Mouse (Mus musculus) C2C12 (cell line): ENCODE results near the gene Ptprn2. TPM values are rescaled to one million over a fixed set of nuclear protein-coding genes. Genes with fewer than 3 reads are reported as not detected.

Experiments used
- H3K27me3 ChIP-seq: one replicate; pipeline ENCODE4 v1.6.1; 2011; ENCODE audit not compliant: control insufficient read depth, insufficient read depth, insufficient read length
- H3K36me3 ChIP-seq: one replicate; pipeline ENCODE4 v1.6.1; 2011; ENCODE audit not compliant: control insufficient read depth, insufficient read depth
- H3K4me3 ChIP-seq: one replicate; pipeline ENCODE4 v1.5.1; 2011; ENCODE audit warnings: mild to moderate bottlenecking, control low read depth; ENCODE audit not compliant: poor library complexity, insufficient read depth, severe bottlenecking
- H3K79me2 ChIP-seq: one replicate; pipeline ENCODE4 v1.6.1; 2011; ENCODE audit not compliant: control insufficient read depth, insufficient read depth
- H3K79me3 ChIP-seq: one replicate; pipeline ENCODE4 v1.6.1; 2011; ENCODE audit warnings: low read depth, control low read depth
- H3ac ChIP-seq: one replicate; pipeline ENCODE3; 2011; ENCODE audit warnings: low read depth; ENCODE audit not compliant: control insufficient read depth, insufficient read length
- CEBPB ChIP-seq: IDR thresholded peaks from one replicate; pipeline ENCODE4 v1.6.1; 2011; ENCODE audit warnings: low read depth, mild to moderate bottlenecking, control low read depth, moderate library complexity
- CTCF ChIP-seq: IDR thresholded peaks from one replicate; pipeline ENCODE4 v1.5.1; 2011; ENCODE audit not compliant: control insufficient read depth, insufficient read depth, insufficient read length
- FOSL1 ChIP-seq: IDR thresholded peaks from one replicate; pipeline ENCODE4 v1.8.0; 2011; ENCODE audit warnings: mild to moderate bottlenecking, low read length; ENCODE audit not compliant: poor library complexity, insufficient read depth, severe bottlenecking
- MAX ChIP-seq: IDR thresholded peaks from one replicate; pipeline ENCODE4 v1.6.1; 2011; ENCODE audit warnings: mild to moderate bottlenecking, control low read depth
- MYOD1 ChIP-seq: IDR thresholded peaks from one replicate; pipeline ENCODE4 v1.6.1; 2011; ENCODE audit warnings: low read depth; ENCODE audit not compliant: control insufficient read depth, insufficient read length
- MYOG ChIP-seq: IDR thresholded peaks from one replicate; pipeline ENCODE4 v1.6.1; 2011; ENCODE audit not compliant: control insufficient read depth, insufficient read length; ENCODE audit errors: extremely low read depth
- USF1 ChIP-seq: IDR thresholded peaks from one replicate; pipeline ENCODE4 v1.6.1; 2011; ENCODE audit warnings: low read depth, mild to moderate bottlenecking, control low read depth, moderate library complexity
- polyA plus RNA-seq: library from polyadenylated mRNA; unstranded; fragments of >200 nt; fragmentation: generic; extraction: Trizol; gene quantifications from one replicate; pipeline ENCODE4 v1.2.1, GENCODE M21; 2012; ENCODE audit warnings: missing spikeins

Gene Ptprn2
- polyA plus RNA-seq, 1 experiment = 0.41 TPM

GRCm38 (mm10) chr12:116948151-116948928 is 462.8 kb downstream of the Ptprn2 start:
- no peak for TF ChIP-seq MYOD1
- TF ChIP-seq MAX = no peak
- no peak for TF ChIP-seq CTCF
- no peak for TF ChIP-seq FOSL1
- TF ChIP-seq MYOG = no peak
- no peak for TF ChIP-seq CEBPB
- no peak for TF ChIP-seq USF1
- no peaks in the 10 kb centered on the region for H3K79me3 ChIP-seq
- H3K4me3 ChIP-seq = no peak overlapping the region
- H3K27me3 ChIP-seq = no peaks in the 10 kb centered on the region
- no peaks in the 10 kb centered on the region for H3K36me3 ChIP-seq
- H3K79me2 ChIP-seq = no peaks in the 10 kb centered on the region
- no peak overlapping the region for H3ac ChIP-seq

- Histone ChIP-seq H3K4me3 (no peak overlapping the region), H3K79me2 (no peaks in the 10 kb centered on the region), H3K36me3 (no peaks in the 10 kb centered on the region), H3K27me3 (no peaks in the 10 kb centered on the region), H3ac (no peak overlapping the region), H3K79me3 (no peaks in the 10 kb centered on the region)
- TF ChIP-seq USF1 (no peak), CEBPB (no peak), FOSL1 (no peak), MAX (no peak), CTCF (no peak), MYOG (no peak), MYOD1 (no peak)
These were observed 464.2 kb downstream of the Ptprn2 start for GRCm38 (mm10) chr12:116949726-116950125.

GRCm38 (mm10) chr12:116952452-116953205 is 467.1 kb downstream of the Ptprn2 start:
- Histone ChIP-seq H3K79me3 (no peaks in the 10 kb centered on the region), H3K36me3 (no peaks in the 10 kb centered on the region), H3K4me3 (no peak overlapping the region), H3K79me2 (no peaks in the 10 kb centered on the region), H3ac (no peak overlapping the region), H3K27me3 (peaks cover 3% of the 10 kb centered on the region)
- TF ChIP-seq MYOD1 (no peak), CTCF (no peak), CEBPB (no peak), USF1 (no peak), MAX (no peak), FOSL1 (no peak), MYOG (no peak)

GRCm38 (mm10) chr12:116959164-116959563 is 473.6 kb downstream of the Ptprn2 start:
- Histone ChIP-seq H3K36me3 (no peaks in the 10 kb centered on the region), H3K4me3 (no peak overlapping the region), H3K79me2 (no peaks in the 10 kb centered on the region), H3K27me3 (peaks cover 3% of the 10 kb centered on the region), H3K79me3 (no peaks in the 10 kb centered on the region), H3ac (no peak overlapping the region)
- TF ChIP-seq CEBPB = no peak
- no peak for TF ChIP-seq MYOG
- no peak for TF ChIP-seq USF1
- TF ChIP-seq FOSL1 = no peak
- no peak for TF ChIP-seq MAX
- no peak for TF ChIP-seq MYOD1
- no peak for TF ChIP-seq CTCF

GRCm38 (mm10) chr12:116963906-116964305 is 478.4 kb downstream of the Ptprn2 start:
- Histone ChIP-seq H3K79me2 (no peaks in the 10 kb centered on the region), H3ac (no peak overlapping the region), H3K79me3 (no peaks in the 10 kb centered on the region), H3K4me3 (no peak overlapping the region), H3K36me3 (no peaks in the 10 kb centered on the region), H3K27me3 (no peaks in the 10 kb centered on the region)
- TF ChIP-seq FOSL1 (no peak), MYOG (no peak), USF1 (no peak), CTCF (no peak), MAX (no peak), MYOD1 (no peak), CEBPB (no peak)
